Mouse (Mus musculus): ENCODE measurements around the gene Ap3s2.
A peak's percentile ranks its signal among the peaks of the same experiment; 100 is the strongest.

Ap3s2 gene

GRCm38 (mm10) chr7:79890436-79891221 lies 29.8 kb downstream of the Ap3s2 start:
- DNase-seq (ENCODE audit: extremely low read depth, insufficient read length, low spot score): no peak

- DNase-seq (ENCODE audit: extremely low read depth, insufficient read length, low spot score): no peak
Observed at GRCm38 (mm10) chr7:79888603-79889002, 31.8 kb downstream of the Ap3s2 start.

DNA sequence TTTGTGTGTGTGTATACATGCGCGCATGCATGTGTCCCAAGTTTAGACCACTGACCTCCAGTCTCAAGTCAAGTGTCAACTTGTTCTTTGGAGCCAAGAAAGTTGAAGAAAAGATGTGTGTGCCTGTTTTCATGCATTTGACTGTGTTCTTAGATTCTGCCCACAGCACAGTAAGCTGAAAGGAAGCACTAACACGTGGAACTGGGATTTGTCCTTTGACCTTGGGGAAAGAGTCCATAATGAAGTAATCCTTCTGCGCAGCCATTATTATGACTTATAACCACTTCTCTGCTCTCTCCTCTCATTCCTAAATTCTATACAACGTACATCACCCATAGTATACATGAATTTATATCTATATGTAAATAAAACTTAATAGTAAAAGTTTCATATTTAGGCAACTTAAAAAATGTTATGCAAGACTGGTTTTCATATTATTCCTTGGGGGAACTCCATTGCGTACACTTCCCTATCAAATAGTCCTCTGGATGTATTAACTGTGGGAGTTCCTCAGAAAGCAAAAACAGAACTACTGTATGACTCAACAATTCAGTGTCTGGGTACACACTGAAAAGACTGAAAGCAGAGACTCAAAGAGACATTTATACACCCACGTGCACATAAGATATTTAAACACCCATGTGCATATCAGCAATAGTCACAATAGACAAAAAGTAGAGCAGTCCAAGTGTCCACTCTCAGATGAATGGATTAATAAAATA lies 36.7 kb downstream of the Ap3s2 start:
- DNase-seq (ENCODE audit: extremely low read depth, insufficient read length, low spot score): no peak

- peak; percentile 53 for DNase-seq (ENCODE audit: extremely low read depth, insufficient read length, low spot score)
Observed at GRCm38 (mm10) chr7:79881901-79882300, 38.5 kb downstream of the Ap3s2 start.

- DNase-seq (ENCODE audit: extremely low read depth, insufficient read length, low spot score): peak; percentile 84
Observed at GRCm38 (mm10) chr7:79880998-79881397, 39.5 kb downstream of the Ap3s2 start.

GRCm38 (mm10) chr7:79880033-79880432 lies 40.4 kb downstream of the Ap3s2 start:
- no peak for DNase-seq (ENCODE audit: extremely low read depth, insufficient read length, low spot score)

DNA sequence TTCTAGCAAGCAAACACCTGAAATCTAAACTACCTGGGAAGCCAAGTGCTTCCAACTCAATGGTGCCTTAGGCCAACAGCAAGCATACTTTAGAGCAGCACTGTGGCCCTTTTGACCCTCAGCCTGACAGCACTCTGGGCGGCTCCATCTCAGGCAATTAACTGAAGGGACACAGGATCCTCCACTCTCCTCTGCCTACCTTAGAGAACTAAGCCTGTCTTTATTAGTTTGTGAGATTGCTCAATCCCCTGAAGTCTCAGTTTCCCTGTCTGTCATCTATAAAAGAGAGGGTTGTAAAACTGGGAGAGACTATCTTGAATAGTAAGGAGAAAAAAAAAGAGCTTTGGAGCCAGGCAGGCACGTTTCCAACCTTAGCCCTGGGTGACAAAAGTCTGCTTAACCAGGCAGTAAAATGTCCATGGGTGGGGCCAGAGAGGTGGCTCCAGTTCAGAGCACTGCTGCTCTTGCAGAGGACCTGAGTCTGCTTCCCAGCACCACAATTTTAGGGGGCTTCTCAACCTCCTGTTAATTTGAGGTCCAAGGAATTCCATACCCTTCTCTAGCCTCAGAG lies 41.9 kb downstream of the Ap3s2 start:
- DNase-seq (ENCODE audit: extremely low read depth, insufficient read length, low spot score): no peak

GRCm38 (mm10) chr7:79873407-79873806 lies 47.0 kb downstream of the Ap3s2 start:
- DNase-seq (ENCODE audit: extremely low read depth, insufficient read length, low spot score): no peak

DNA sequence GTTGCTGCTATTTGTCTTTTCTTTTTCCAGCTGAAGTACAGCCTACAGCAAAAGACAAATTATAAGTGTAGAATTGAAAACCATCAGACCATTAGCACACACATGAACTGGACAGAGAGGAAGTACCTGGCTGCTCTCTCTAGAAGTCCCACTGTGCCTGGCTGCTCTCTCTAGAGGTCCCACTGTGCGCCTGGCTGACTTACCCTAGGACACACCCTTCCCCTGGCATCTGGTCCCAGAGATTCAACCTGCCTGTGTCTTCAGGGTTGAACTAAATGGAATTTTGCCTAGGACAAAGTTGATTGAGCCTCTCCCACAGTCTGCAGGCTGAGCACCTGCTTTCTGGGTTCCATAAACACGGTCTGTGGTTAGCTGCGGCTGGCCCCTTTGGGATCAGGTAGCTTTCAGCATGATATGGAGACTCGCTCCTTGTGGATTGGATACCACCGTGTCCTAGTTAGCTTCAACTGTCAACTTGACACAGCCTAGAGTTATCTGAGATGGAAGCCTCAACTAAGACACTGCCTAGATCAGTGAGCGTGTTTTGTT lies 48.6 kb downstream of the Ap3s2 start:
- no peak for DNase-seq (ENCODE audit: extremely low read depth, insufficient read length, low spot score)

- no peak for DNase-seq (ENCODE audit: extremely low read depth, insufficient read length, low spot score)
Observed at GRCm38 (mm10) chr7:79869072-79869719, 51.3 kb downstream of the Ap3s2 start.

- no peak for DNase-seq (ENCODE audit: extremely low read depth, insufficient read length, low spot score)
Observed at GRCm38 (mm10) chr7:79868475-79868874, 52.0 kb downstream of the Ap3s2 start.

GRCm38 (mm10) chr7:79867861-79868260 lies 52.6 kb downstream of the Ap3s2 start:
- DNase-seq (ENCODE audit: extremely low read depth, insufficient read length, low spot score): no peak

GRCm38 (mm10) chr7:79866294-79867000 lies 54.0 kb downstream of the Ap3s2 start:
- no peak for DNase-seq (ENCODE audit: extremely low read depth, insufficient read length, low spot score)

GRCm38 (mm10) chr7:79861794-79862193 lies 58.7 kb downstream of the Ap3s2 start:
- no peak for DNase-seq (ENCODE audit: extremely low read depth, insufficient read length, low spot score)

DNA sequence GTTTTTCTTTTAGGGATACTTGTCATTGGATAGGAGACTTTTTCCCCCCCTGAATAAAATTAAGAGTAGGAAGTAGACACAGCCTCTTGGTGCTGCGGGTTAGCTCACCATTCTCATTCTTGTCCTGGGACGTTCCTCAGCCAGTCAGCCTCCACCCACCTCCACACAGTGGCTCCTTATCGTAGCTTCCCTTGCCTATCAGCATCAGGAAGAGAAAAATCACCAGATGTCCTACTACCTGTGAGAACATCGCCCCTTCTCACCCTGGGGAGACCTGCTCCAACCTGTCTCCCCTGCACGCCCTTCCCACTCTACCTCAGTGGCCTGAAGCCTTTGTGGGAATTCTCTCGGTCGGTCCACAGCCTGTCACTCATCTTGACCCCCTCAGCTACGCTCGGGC lies 59.6 kb downstream of the Ap3s2 start, which contains the start of gene Anpep:
Anpep (minus strand) TSS at position 249 of the 400 bp plus-strand sequence.
- DNase-seq (ENCODE audit: extremely low read depth, insufficient read length, low spot score): no peak

GRCm38 (mm10) chr7:79858956-79859630 lies 61.4 kb downstream of the Ap3s2 start:
- peak; percentile 25 for DNase-seq (ENCODE audit: extremely low read depth, insufficient read length, low spot score)

DNA sequence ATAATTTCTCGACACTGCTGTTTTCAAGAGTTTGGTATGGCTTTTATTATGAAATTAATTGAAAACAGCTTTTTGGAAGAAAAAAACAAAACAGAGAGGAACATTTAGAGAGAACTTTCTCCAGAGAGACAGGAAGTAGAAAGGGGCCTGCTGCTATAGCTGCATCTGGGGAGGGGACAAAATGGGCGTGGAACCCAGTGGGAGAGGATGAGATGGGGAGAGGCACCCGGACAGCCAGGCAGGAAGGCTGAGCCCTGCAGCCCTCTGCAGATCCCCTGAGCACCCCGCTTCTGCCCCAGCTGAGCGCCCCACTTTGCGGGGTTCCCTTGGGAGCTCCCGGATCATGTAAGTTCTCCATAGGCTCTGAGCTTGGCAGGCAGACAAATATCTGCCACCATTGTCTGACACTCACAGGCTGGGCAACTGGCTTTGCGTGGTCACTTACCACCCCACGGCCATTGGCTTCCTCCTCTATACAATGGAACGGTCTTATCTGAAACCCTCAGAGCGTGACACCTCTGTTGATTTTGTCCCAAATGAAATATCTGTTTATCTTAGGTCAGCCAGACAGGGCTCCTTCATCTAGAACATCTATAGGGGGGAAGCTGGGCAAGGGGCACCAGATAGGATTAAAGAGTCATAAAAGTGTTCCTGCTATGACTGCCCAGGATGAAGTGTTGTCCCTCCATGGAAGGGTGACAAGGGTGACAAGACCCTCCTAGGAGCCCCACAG lies 62.1 kb downstream of the Ap3s2 start:
- DNase-seq (ENCODE audit: extremely low read depth, insufficient read length, low spot score): no peak

- no peak for DNase-seq (ENCODE audit: extremely low read depth, insufficient read length, low spot score)
Observed at GRCm38 (mm10) chr7:79856305-79856704, 64.1 kb downstream of the Ap3s2 start.

All from 3134 (cell line).